Mouse (Mus musculus) midbrain, embryonic 11.5 days (tissue): ENCODE measurements around the gene Tmem43. TPM values are rescaled to one million over a fixed set of nuclear protein-coding genes. Genes with fewer than 3 reads are reported as not detected.

Experiments
- ATAC-seq: fragments of 200-750 bp; cut with Nextera tagmentation; 2 replicates; pipeline ENCODE4 v1.8.0; 2017; ENCODE audit warnings: moderate TSS enrichment, moderate library complexity; ENCODE audit not compliant: low FRiP score
- DNase-seq: peaks from one replicate; pipeline ENCODE4 v3.0.0; 2015; ENCODE audit warnings: low spot score; ENCODE audit errors: missing footprints
- H3K27ac ChIP-seq: fragments of 300-500 bp; sonication (generic); 2 replicates; pipeline ENCODE4 v1.5.1; 2014; ENCODE audit warnings: low read depth, low read length
- H3K27me3 ChIP-seq: fragments of 300-500 bp; sonication (generic); 2 replicates; pipeline ENCODE4 v1.6.1; 2014; ENCODE audit warnings: mild to moderate bottlenecking, low read length, moderate library complexity, mixed read lengths; ENCODE audit not compliant: control insufficient read depth, insufficient read depth
- H3K36me3 ChIP-seq: fragments of 300-500 bp; sonication (generic); 2 replicates; pipeline ENCODE4 v1.6.1; 2014; ENCODE audit warnings: mild to moderate bottlenecking, low read length, moderate library complexity, mixed read lengths; ENCODE audit not compliant: control insufficient read depth, insufficient read depth
- H3K4me1 ChIP-seq: fragments of 300-500 bp; sonication (generic); 2 replicates; pipeline ENCODE4 v1.6.1; 2014; ENCODE audit warnings: low read length; ENCODE audit not compliant: control insufficient read depth, insufficient read depth
- H3K4me2 ChIP-seq: fragments of 300-500 bp; sonication (generic); 2 replicates; pipeline ENCODE4 v1.6.1; 2014; ENCODE audit warnings: mild to moderate bottlenecking, moderate library complexity
- H3K4me3 ChIP-seq: fragments of 300-500 bp; sonication (generic); 2 replicates; pipeline ENCODE4 v1.5.1; 2014; ENCODE audit warnings: low read depth, low read length
- H3K9ac ChIP-seq: fragments of 300-500 bp; sonication (generic); 2 replicates; pipeline ENCODE4 v1.6.1; 2014; ENCODE audit warnings: low read length
- H3K9me3 ChIP-seq: fragments of 300-500 bp; sonication (generic); 2 replicates; pipeline ENCODE4 v1.6.1; 2016; ENCODE audit warnings: low read length; ENCODE audit not compliant: control insufficient read depth
- WGBS: fragments of 180-500 bp; shearing (Covaris S2); extraction: QIAGEN DNeasy Blood & Tissue Kit; methylation state at CpG from one replicate; pipeline ENCODE4 v1.1.7; 2014; 5-methylcytosine and 5-hydroxymethylcytosine counted together
- polyA plus RNA-seq: library from polyadenylated mRNA; unstranded; fragments of >200 nt; fragmentation: Nextera tagmentation; extraction: Ambion mirVana; gene quantifications from 2 replicates; pipeline ENCODE4 v1.2.1, GENCODE M21; 2014

Tmem43 gene
- polyA plus RNA-seq, 1 experiment from 2014 or later: 66.3 TPM

GRCm38 (mm10) chr6:91508041-91508440 is 34.5 kb downstream of the Tmem43 start:
- ATAC-seq: no peak
- no peak for DNase-seq
- Histone ChIP-seq H3K4me1 (no peaks in the 10 kb centered on the region), H3K4me2 (no peak overlapping the region), H3K27me3 (no peaks in the 10 kb centered on the region), H3K9me3 (no peaks in the 10 kb centered on the region), H3K9ac (no peak overlapping the region), H3K36me3 (peaks cover 22% of the 10 kb centered on the region), H3K4me3 (no peak overlapping the region), H3K27ac (no peak overlapping the region)
- 91% methylated on average over 3 of the region's 3 CpGs for WGBS

GRCm38 (mm10) chr6:91509326-91509725 is 35.8 kb downstream of the Tmem43 start:
- H3K27me3 ChIP-seq: no peaks in the 10 kb centered on the region
- ATAC-seq (no peak), DNase-seq (peak; percentile 94)
- no peak overlapping the region for H3K4me3 ChIP-seq
- no peaks in the 10 kb centered on the region for H3K4me1 ChIP-seq
- H3K9ac ChIP-seq: no peak overlapping the region
- no peak overlapping the region for H3K4me2 ChIP-seq
- H3K36me3 ChIP-seq: peaks cover 9% of the 10 kb centered on the region; the same call in 1 of the 2 replicates
- H3K27ac ChIP-seq: no peak overlapping the region
- 38% methylated on average over 7 of the region's 7 CpGs for WGBS
- no peaks in the 10 kb centered on the region for H3K9me3 ChIP-seq

GRCm38 (mm10) chr6:91510211-91510610 is 36.7 kb downstream of the Tmem43 start:
- ATAC-seq (no peak), DNase-seq (no peak)
- H3K36me3 ChIP-seq: peaks cover 5% of the 10 kb centered on the region; the same call in 1 of the 2 replicates
- 86% methylated on average over 10 of the region's 10 CpGs for WGBS
- no peak overlapping the region for H3K4me2 ChIP-seq
- no peaks in the 10 kb centered on the region for H3K9me3 ChIP-seq
- peaks cover 6% of the 10 kb centered on the region; the same call in 1 of the 2 replicates for H3K4me1 ChIP-seq
- no peak overlapping the region for H3K4me3 ChIP-seq
- no peak overlapping the region for H3K27ac ChIP-seq
- H3K9ac ChIP-seq: no peak overlapping the region
- no peaks in the 10 kb centered on the region for H3K27me3 ChIP-seq

- no peak overlapping the region for H3K9ac ChIP-seq
- peaks cover 14% of the 10 kb centered on the region for H3K4me1 ChIP-seq
- no peaks in the 10 kb centered on the region for H3K9me3 ChIP-seq
- no peak overlapping the region for H3K4me3 ChIP-seq
- peaks cover 6% of the 10 kb centered on the region; the same call in 1 of the 2 replicates for H3K36me3 ChIP-seq
- H3K27me3 ChIP-seq: no peaks in the 10 kb centered on the region
- H3K4me2 ChIP-seq: no peak overlapping the region
- no peak for ATAC-seq
- DNase-seq: no peak
- H3K27ac ChIP-seq: no peak overlapping the region
Observed at GRCm38 (mm10) chr6:91514135-91514534, 40.6 kb downstream of the Tmem43 start.

GRCm38 (mm10) chr6:91514737-91515362 is 41.3 kb downstream of the Tmem43 start:
- Histone ChIP-seq H3K9ac (peak overlapping the region; percentile 94), H3K27ac (no peak overlapping the region), H3K4me1 (peaks cover 14% of the 10 kb centered on the region), H3K4me2 (peak overlapping the region; percentile 55), H3K27me3 (no peaks in the 10 kb centered on the region), H3K36me3 (peaks cover 6% of the 10 kb centered on the region; the same call in 1 of the 2 replicates), H3K4me3 (peak overlapping the region; percentile 90), H3K9me3 (no peaks in the 10 kb centered on the region)
- ATAC-seq (no peak; the same call in 1 of the 2 replicates), DNase-seq (peak; percentile 87)
- WGBS: 36% methylated on average over 10 of the region's 10 CpGs

GRCm38 (mm10) chr6:91515545-91516449 is 42.3 kb downstream of the Tmem43 start, which contains the start of the genes Xpc and Lsm3:
Xpc (minus strand) TSS chr6:91515888.
Lsm3 (plus strand) TSS chr6:91515928.
- DNase-seq (peak; percentile 100), ATAC-seq (peak; percentile 99)
- Histone ChIP-seq H3K27ac (no peak within 1 kb of the TSS; the same call in 1 of the 2 replicates), H3K4me3 (peak within 1 kb of the TSS; percentile 90), H3K4me2 (peak within 1 kb of the TSS; percentile 55), H3K9ac (peak within 1 kb of the TSS; percentile 94), H3K27me3 (no peaks in the 10 kb centered on the region), H3K36me3 (peaks cover 14% of the 10 kb centered on the region), H3K9me3 (no peaks in the 10 kb centered on the region), H3K4me1 (peaks cover 14% of the 10 kb centered on the region)
- under 1% methylated on average over 80 of the region's 80 CpGs for WGBS

- no peak overlapping the region for H3K27ac ChIP-seq
- H3K9ac ChIP-seq: no peak overlapping the region
- H3K9me3 ChIP-seq: no peaks in the 10 kb centered on the region
- no peak for ATAC-seq
- peaks cover 14% of the 10 kb centered on the region for H3K4me1 ChIP-seq
- H3K4me3 ChIP-seq: no peak overlapping the region
- no peak for DNase-seq
- 92% methylated on average over 7 of the region's 7 CpGs for WGBS
- H3K36me3 ChIP-seq: peaks cover 27% of the 10 kb centered on the region
- H3K4me2 ChIP-seq: no peak overlapping the region
- H3K27me3 ChIP-seq: no peaks in the 10 kb centered on the region
Observed at GRCm38 (mm10) chr6:91518454-91519020, 45.0 kb downstream of the Tmem43 start.

- no peaks in the 10 kb centered on the region for H3K9me3 ChIP-seq
- H3K4me3 ChIP-seq: no peak overlapping the region
- H3K27ac ChIP-seq: no peak overlapping the region
- H3K27me3 ChIP-seq: no peaks in the 10 kb centered on the region
- ATAC-seq (no peak), DNase-seq (peak; percentile 62)
- no peak overlapping the region for H3K4me2 ChIP-seq
- H3K9ac ChIP-seq: no peak overlapping the region
- H3K4me1 ChIP-seq: no peaks in the 10 kb centered on the region
- peaks cover 34% of the 10 kb centered on the region for H3K36me3 ChIP-seq
- WGBS: 92% methylated on average over 5 of the region's 5 CpGs
Observed at GRCm38 (mm10) chr6:91522816-91523215, 49.3 kb downstream of the Tmem43 start.
